Mouse (Mus musculus) liver, embryonic 14.5 days (tissue): ENCODE results near the gene B4galt2. TPM values are rescaled to one million over a fixed set of nuclear protein-coding genes. Genes with fewer than 3 reads are reported as not detected.

ENCODE experiments used
- ATAC-seq: fragments of 200-750 bp; cut with Nextera tagmentation; 2 replicates; pipeline ENCODE4 v1.8.0; 2017; ENCODE audit warnings: moderate number of reproducible peaks, mild to moderate bottlenecking, moderate library complexity; ENCODE audit not compliant: insufficient read depth
- DNase-seq, 3 experiments: peaks; one replicate each; pipeline ENCODE4 v3.0.0-alpha.2; 2012 to 2013; ENCODE audit warnings: low read depth in 3 of 3, low spot score in 3 of 3
- H3K27ac ChIP-seq: fragments of 300-500 bp; sonication (generic); 2 replicates; pipeline ENCODE4 v1.5.1; 2014; ENCODE audit warnings: moderate library complexity, mild to moderate bottlenecking, control low read depth, inconsistent platforms
- H3K27me3 ChIP-seq: fragments of 300-500 bp; sonication (generic); 2 replicates; pipeline ENCODE4 v1.6.1; 2014; ENCODE audit warnings: mild to moderate bottlenecking, low read length, moderate library complexity; ENCODE audit not compliant: control insufficient read depth, insufficient read depth
- H3K36me3 ChIP-seq: fragments of 300-500 bp; sonication (generic); replicated peaks from 2 replicates; pipeline ENCODE4 v1.6.1; 2014; ENCODE audit warnings: low read depth; ENCODE audit not compliant: control insufficient read depth, insufficient read depth
- H3K4me1 ChIP-seq, 2 experiments: fragments of 200-500 bp in 1 of 2; fragments of 300-500 bp in 1 of 2; sonication (generic) in 1 of 2; replicated peaks; 2 replicates each; pipeline ENCODE4 v1.6.1; 2012 to 2014; ENCODE audit warnings: antibody characterized with exemption in 1 of 2, inconsistent platforms in 1 of 2, low read length in 1 of 2; ENCODE audit not compliant: control insufficient read depth in 2 of 2, insufficient read depth in 2 of 2
- H3K4me2 ChIP-seq: fragments of 300-500 bp; sonication (generic); 2 replicates; pipeline ENCODE4 v1.6.1; 2014; ENCODE audit warnings: low read depth, mild to moderate bottlenecking, control low read depth, moderate library complexity
- H3K4me3 ChIP-seq, 2 experiments: fragments of 200-500 bp in 1 of 2; fragments of 300-500 bp in 1 of 2; sonication (generic) in 1 of 2; 2 replicates each; pipeline ENCODE4 v1.5.1; 2012 to 2014; ENCODE audit warnings: low read depth in 2 of 2, low read length in 2 of 2, mild to moderate bottlenecking in 2 of 2, control low read depth in 1 of 2, inconsistent platforms in 1 of 2, moderate library complexity in 1 of 2; ENCODE audit not compliant: insufficient read depth in 1 of 2
- H3K9ac ChIP-seq: fragments of 300-500 bp; sonication (generic); replicated peaks from 2 replicates; pipeline ENCODE4 v1.6.1; 2014; ENCODE audit warnings: mild to moderate bottlenecking, control low read depth, moderate library complexity
- H3K9me3 ChIP-seq: fragments of 300-500 bp; sonication (generic); 2 replicates; pipeline ENCODE4 v1.6.1; 2016; ENCODE audit warnings: low read length, mixed read lengths; ENCODE audit not compliant: control insufficient read depth
- CTCF ChIP-seq: IDR thresholded peaks from 2 replicates; pipeline ENCODE4 v1.5.1; 2016; ENCODE audit warnings: antibody characterized with exemption, low read depth, control low read depth
- EP300 ChIP-seq: IDR thresholded peaks from 2 replicates; pipeline ENCODE4 v1.6.1; 2016; ENCODE audit warnings: antibody characterized with exemption, low read depth
- WGBS: fragments of 180-500 bp; shearing (Covaris S2); extraction: QIAGEN DNeasy Blood & Tissue Kit; methylation state at CpG from one replicate; pipeline ENCODE4 v1.1.7; 2014; ENCODE audit not compliant: insufficient replicate concordance; 5-methylcytosine and 5-hydroxymethylcytosine counted together
- polyA plus RNA-seq, 2 experiments: library from polyadenylated mRNA; depleted of rRNA in 1 of 2; stranded (reverse) in 1 of 2; unstranded in 1 of 2; fragments of >200 nt; fragmentation: Nextera tagmentation in 1 of 2; extraction: Ambion mirVana in 1 of 2; gene quantifications; 2 replicates each; pipeline versions ENCODE4 v1.2.1 to v1.2.3; 2012 to 2014

Gene B4galt2
- polyA plus RNA-seq, 2 experiments: 1.7 to 2.4 TPM

DNA sequence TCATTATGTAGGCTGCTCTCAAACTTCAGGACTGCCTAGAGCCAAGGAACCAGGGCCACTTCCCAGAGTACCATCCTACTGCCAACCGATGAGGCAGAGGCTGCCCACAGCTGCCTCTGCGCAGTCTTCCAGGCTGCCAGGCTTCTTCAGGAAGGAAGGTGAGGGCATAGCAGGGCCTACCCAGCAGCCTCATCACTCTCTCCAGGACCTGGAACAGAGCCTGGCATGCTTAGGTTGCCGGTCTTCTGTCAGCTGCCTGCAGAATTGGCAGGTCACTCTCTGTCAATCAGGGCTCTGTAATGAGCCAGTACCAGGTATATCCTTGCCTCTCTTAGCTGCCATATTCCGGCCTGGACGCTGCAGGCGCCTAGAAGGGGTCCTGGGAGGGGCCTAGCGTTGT lies 33.1 kb downstream of the B4galt2 start:
- 85% methylated on average over 7 of the region's 7 CpGs for WGBS
- peaks cover 0 to 4% of the 10 kb centered on the region in 2 experiments; a peak in 1 of 4 replicates for H3K4me1 ChIP-seq
- no peaks in the 10 kb centered on the region for H3K27me3 ChIP-seq
- H3K4me3 ChIP-seq: no peak overlapping the region
- DNase-seq (no peak), ATAC-seq (no peak; the same call in 1 of the 2 replicates)
- H3K27ac ChIP-seq: no peak overlapping the region
- no peak overlapping the region for H3K4me2 ChIP-seq
- peaks cover 93% of the 10 kb centered on the region for H3K36me3 ChIP-seq
- H3K9ac ChIP-seq: no peak overlapping the region
- TF ChIP-seq EP300: no peak
- TF ChIP-seq CTCF: no peak
- no peaks in the 10 kb centered on the region for H3K9me3 ChIP-seq

DNA sequence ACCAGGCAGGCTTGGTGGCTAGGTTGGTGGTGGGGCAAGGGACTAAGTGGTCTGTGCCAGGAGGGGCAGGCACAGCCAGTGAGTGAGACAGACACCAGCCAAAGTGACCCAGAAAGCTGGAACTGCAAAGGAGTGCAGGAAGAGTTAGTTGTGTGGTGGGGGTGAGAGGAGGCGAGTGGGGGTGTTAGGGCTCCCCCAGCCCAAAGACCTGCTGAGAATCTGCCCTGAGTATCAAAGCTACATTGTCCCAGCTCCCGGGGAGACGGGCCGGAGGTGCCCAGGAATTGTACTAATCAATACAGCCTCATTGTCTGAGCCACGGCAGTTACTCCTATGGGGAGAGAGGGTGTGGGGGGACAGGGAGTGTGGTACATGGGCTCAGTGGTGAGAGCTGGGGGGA lies 33.8 kb downstream of the B4galt2 start:
- Histone ChIP-seq H3K4me3 (no peak overlapping the region), H3K4me1 (peaks cover 0 to 4% of the 10 kb centered on the region in 2 experiments; a peak in 1 of 4 replicates), H3K9ac (no peak overlapping the region), H3K36me3 (peaks cover 93% of the 10 kb centered on the region), H3K4me2 (no peak overlapping the region), H3K9me3 (no peaks in the 10 kb centered on the region), H3K27me3 (no peaks in the 10 kb centered on the region), H3K27ac (no peak overlapping the region)
- TF ChIP-seq CTCF (no peak), EP300 (no peak)
- WGBS: 83% methylated on average over 5 of the region's 5 CpGs
- ATAC-seq (no peak), DNase-seq (no peak)

DNA sequence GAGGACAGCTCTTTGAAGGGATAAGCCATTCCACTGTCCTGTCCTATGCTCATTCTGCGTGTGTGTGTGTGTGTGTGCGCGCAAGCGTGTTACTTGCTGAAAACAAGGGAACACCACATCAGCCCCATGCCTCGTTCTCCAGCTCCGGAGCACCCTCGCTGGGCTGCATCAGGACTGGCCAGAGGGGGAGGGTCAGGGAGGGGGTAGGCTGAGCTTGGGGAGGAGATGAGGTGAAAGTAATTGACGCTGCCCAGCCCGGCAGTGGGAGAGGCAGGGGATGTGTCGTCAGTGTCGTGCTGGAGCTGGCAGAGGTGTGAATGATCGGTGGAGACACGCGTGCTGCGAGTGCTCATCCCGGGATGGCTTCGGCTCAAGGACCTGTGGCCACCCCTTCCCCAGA lies 34.2 kb downstream of the B4galt2 start:
- 72% methylated on average over 17 of the region's 17 CpGs for WGBS
- no peak overlapping the region for H3K27ac ChIP-seq
- H3K4me1 ChIP-seq: peaks cover 0 to 4% of the 10 kb centered on the region in 2 experiments; a peak in 1 of 4 replicates
- H3K4me2 ChIP-seq: no peak overlapping the region
- H3K27me3 ChIP-seq: no peaks in the 10 kb centered on the region
- no peak overlapping the region for H3K9ac ChIP-seq
- no peak overlapping the region for H3K4me3 ChIP-seq
- ATAC-seq: no peak
- H3K36me3 ChIP-seq: peaks cover 93% of the 10 kb centered on the region
- H3K9me3 ChIP-seq: no peaks in the 10 kb centered on the region
- TF ChIP-seq CTCF (no peak), EP300 (no peak)
- no peak for DNase-seq

DNA sequence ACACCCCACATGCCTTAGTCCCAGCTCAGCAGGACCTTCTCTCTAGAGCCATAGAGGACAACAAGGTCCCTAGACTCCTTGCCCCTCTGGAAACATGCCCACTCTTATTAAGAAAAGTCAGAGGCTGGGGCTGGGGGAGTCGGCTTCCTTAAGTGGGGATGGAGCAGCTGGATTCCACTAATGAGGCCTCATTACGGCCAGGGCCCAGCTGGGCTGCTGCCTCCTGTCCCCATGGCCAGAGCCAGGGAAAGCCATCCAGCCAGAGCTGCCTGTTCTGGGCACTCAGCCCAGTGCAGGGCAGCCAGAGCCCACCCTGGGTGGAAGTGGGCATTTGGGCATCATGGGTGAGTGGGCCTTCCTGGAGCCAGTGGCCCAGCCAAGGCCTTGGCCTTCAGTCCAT lies 36.3 kb downstream of the B4galt2 start:
- Histone ChIP-seq H3K4me3 (no peak overlapping the region), H3K27me3 (no peaks in the 10 kb centered on the region), H3K9ac (no peak overlapping the region), H3K27ac (no peak overlapping the region; the same call in 1 of the 2 replicates), H3K9me3 (no peaks in the 10 kb centered on the region), H3K4me2 (no peak overlapping the region), H3K36me3 (peaks cover 94% of the 10 kb centered on the region), H3K4me1 (no peaks in the 10 kb centered on the region)
- DNase-seq (no peak), ATAC-seq (no peak)
- no peak for TF ChIP-seq EP300
- TF ChIP-seq CTCF: no peak
- 93% methylated on average over 2 of the region's 2 CpGs for WGBS

DNA sequence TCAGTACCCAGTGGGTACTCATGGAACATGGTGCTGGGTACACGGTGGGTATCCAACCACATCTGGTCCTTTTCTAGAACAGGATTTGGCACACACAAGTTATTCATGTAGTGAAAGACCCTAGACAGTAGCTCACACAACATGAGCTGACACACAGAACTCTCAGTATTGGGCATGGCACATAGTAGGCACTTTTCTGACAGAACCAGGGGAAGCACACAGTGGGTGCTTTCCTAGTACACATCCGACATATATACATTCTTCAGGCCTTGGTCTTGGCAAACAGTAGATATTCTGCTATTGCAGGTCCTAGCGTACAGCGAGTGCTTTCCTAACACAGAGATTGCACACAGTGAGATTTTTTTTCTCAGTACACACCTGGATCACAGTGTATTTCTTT lies 37.0 kb downstream of the B4galt2 start:
- 95% methylated on average over 4 of the region's 4 CpGs for WGBS
- Histone ChIP-seq H3K27me3 (no peaks in the 10 kb centered on the region), H3K4me2 (no peak overlapping the region), H3K36me3 (peaks cover 93% of the 10 kb centered on the region), H3K9ac (no peak overlapping the region), H3K27ac (no peak overlapping the region), H3K9me3 (no peaks in the 10 kb centered on the region), H3K4me3 (no peak overlapping the region), H3K4me1 (no peaks in the 10 kb centered on the region)
- ATAC-seq (no peak), DNase-seq (no peak)
- TF ChIP-seq EP300 (no peak), CTCF (no peak)

DNA sequence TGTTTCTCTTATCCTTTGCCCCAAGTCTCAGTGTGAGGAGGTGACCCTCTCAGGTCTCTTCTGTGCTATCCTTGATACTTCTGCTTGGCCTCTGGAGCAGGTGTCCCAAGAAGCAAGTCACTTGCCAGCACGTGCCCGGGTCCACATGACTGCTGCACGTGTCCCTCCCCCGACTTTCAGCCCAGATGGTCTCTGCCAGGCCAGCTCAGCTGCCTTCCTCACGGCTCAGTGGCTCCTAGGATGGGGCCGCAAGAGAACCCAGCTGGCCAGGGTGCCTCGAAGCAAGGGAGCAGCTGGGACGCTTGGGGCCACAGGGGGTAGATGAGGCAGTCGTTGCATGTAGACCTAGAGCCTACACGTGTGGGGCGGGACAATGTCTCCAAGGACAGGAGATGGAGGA lies 38.0 kb downstream of the B4galt2 start:
- H3K4me1 ChIP-seq: peaks cover 0 to 2% of the 10 kb centered on the region in 2 experiments; a peak in 1 of 4 replicates
- H3K36me3 ChIP-seq: peaks cover 94% of the 10 kb centered on the region
- no peak for TF ChIP-seq EP300
- TF ChIP-seq CTCF: no peak
- no peak for ATAC-seq
- 86% methylated on average over 11 of the region's 11 CpGs for WGBS
- H3K27me3 ChIP-seq: no peaks in the 10 kb centered on the region
- H3K4me3 ChIP-seq: no peak overlapping the region
- no peak overlapping the region for H3K9ac ChIP-seq
- DNase-seq: no peak
- no peaks in the 10 kb centered on the region for H3K9me3 ChIP-seq
- H3K27ac ChIP-seq: no peak overlapping the region
- H3K4me2 ChIP-seq: no peak overlapping the region
